Mouse (Mus musculus) spleen, postnatal 36 days (tissue): ENCODE measurements around the gene Antxr1.

Experiments used
- DNase-seq, 2 experiments: peaks; one replicate each; pipeline ENCODE4 v3.0.0; 2022; ENCODE audit warnings: low spot score in 2 of 2, mixed read lengths in 1 of 2

The Antxr1 gene

GRCm38 (mm10) chr6:87142239-87142638 lies 193.4 kb downstream of the Antxr1 start:
- DNase-seq, result no peak

GRCm38 (mm10) chr6:87139796-87140553 lies 195.6 kb downstream of the Antxr1 start:
- DNase-seq, result no peak

GRCm38 (mm10) chr6:87138479-87138878 lies 197.1 kb downstream of the Antxr1 start:
- no peak for DNase-seq

GRCm38 (mm10) chr6:87133966-87134546 lies 201.6 kb downstream of the Antxr1 start:
- DNase-seq, result no peak

GRCm38 (mm10) chr6:87133520-87133919 lies 202.1 kb downstream of the Antxr1 start:
- DNase-seq, result no peak

- no peak for DNase-seq
These were observed 204.5 kb downstream of the Antxr1 start for GRCm38 (mm10) chr6:87131078-87131477.

- no peak for DNase-seq
These were observed 205.0 kb downstream of the Antxr1 start for GRCm38 (mm10) chr6:87130628-87131027.

- DNase-seq, result no peak
These were observed 205.8 kb downstream of the Antxr1 start for GRCm38 (mm10) chr6:87129861-87130260.

GRCm38 (mm10) chr6:87127049-87127753 lies 208.4 kb downstream of the Antxr1 start:
- DNase-seq, result peak; percentile 40 to 43

- DNase-seq, result no peak
These were observed 211.6 kb downstream of the Antxr1 start for GRCm38 (mm10) chr6:87123973-87124372.

GRCm38 (mm10) chr6:87123406-87123805 lies 212.2 kb downstream of the Antxr1 start:
- DNase-seq, result no peak

- no peak for DNase-seq
These were observed 213.7 kb downstream of the Antxr1 start for GRCm38 (mm10) chr6:87121961-87122360.

- no peak for DNase-seq
These were observed 215.0 kb downstream of the Antxr1 start for GRCm38 (mm10) chr6:87120661-87121060.

- DNase-seq, result no peak
These were observed 215.6 kb downstream of the Antxr1 start for GRCm38 (mm10) chr6:87119975-87120374.

GRCm38 (mm10) chr6:87119066-87119837 lies 216.4 kb downstream of the Antxr1 start:
- DNase-seq, result peak; percentile 83 to 86

- no peak for DNase-seq
These were observed 219.0 kb downstream of the Antxr1 start for GRCm38 (mm10) chr6:87116596-87116995.

GRCm38 (mm10) chr6:87115981-87116380 lies 219.6 kb downstream of the Antxr1 start:
- no peak for DNase-seq

- no peak for DNase-seq
These were observed 223.5 kb downstream of the Antxr1 start for GRCm38 (mm10) chr6:87112125-87112524.

GRCm38 (mm10) chr6:87111493-87111892 lies 224.1 kb downstream of the Antxr1 start:
- DNase-seq, result no peak

- no peak for DNase-seq
These were observed 231.4 kb downstream of the Antxr1 start, which contains the start of gene D6Ertd527e for GRCm38 (mm10) chr6:87104123-87104796. Gene D6Ertd527e (plus strand): TSS chr6:87104746.

- no peak for DNase-seq
These were observed 232.3 kb downstream of the Antxr1 start for GRCm38 (mm10) chr6:87103314-87103713.
